Mouse (Mus musculus) forebrain, embryonic 11.5 days (tissue): ENCODE measurements around the gene Hhat. TPM values are rescaled to one million over a fixed set of nuclear protein-coding genes. Genes with fewer than 3 reads are reported as not detected.
A peak's percentile ranks its signal among the peaks of the same experiment; 100 is the strongest.

Source experiments
- ATAC-seq: fragments of 200-750 bp; cut with Nextera tagmentation; replicated peaks from 2 replicates; pipeline ENCODE4 v1.8.0; 2017; ENCODE audit warnings: moderate TSS enrichment; ENCODE audit not compliant: low FRiP score
- DNase-seq: peaks from one replicate; pipeline ENCODE4 v3.0.0-alpha.2; 2017; ENCODE audit warnings: low spot score
- H3K27ac ChIP-seq: fragments of 300-500 bp; sonication (generic); 2 replicates; pipeline ENCODE4 v1.5.1; 2014; ENCODE audit warnings: low read depth, low read length
- H3K27me3 ChIP-seq: fragments of 300-500 bp; sonication (generic); 2 replicates; pipeline ENCODE4 v1.6.1; 2014; ENCODE audit warnings: mild to moderate bottlenecking, low read length, mixed read lengths; ENCODE audit not compliant: control insufficient read depth, insufficient read depth
- H3K36me3 ChIP-seq: fragments of 300-500 bp; sonication (generic); 2 replicates; pipeline ENCODE4 v1.6.1; 2014; ENCODE audit warnings: mild to moderate bottlenecking, low read length, moderate library complexity, mixed read lengths; ENCODE audit not compliant: control insufficient read depth, insufficient read depth
- H3K4me1 ChIP-seq: fragments of 300-500 bp; sonication (generic); replicated peaks from 2 replicates; pipeline ENCODE4 v1.6.1; 2014; ENCODE audit warnings: low read length, mixed read lengths; ENCODE audit not compliant: control insufficient read depth, insufficient read depth
- H3K4me2 ChIP-seq: fragments of 300-500 bp; sonication (generic); 2 replicates; pipeline ENCODE4 v1.6.1; 2014; ENCODE audit warnings: low read depth, mild to moderate bottlenecking, low read length, moderate library complexity, mixed read lengths; ENCODE audit not compliant: severe bottlenecking
- H3K4me3 ChIP-seq: fragments of 300-500 bp; sonication (generic); 2 replicates; pipeline ENCODE4 v1.5.1; 2014; ENCODE audit warnings: low read depth, low read length
- H3K9ac ChIP-seq: fragments of 300-500 bp; sonication (generic); 2 replicates; pipeline ENCODE4 v1.6.1; 2014; ENCODE audit warnings: low read length
- H3K9me3 ChIP-seq: fragments of 300-500 bp; sonication (generic); 2 replicates; pipeline ENCODE4 v1.6.1; 2016; ENCODE audit warnings: low read length, mixed read lengths; ENCODE audit not compliant: control insufficient read depth
- WGBS: fragments of 180-500 bp; shearing (Covaris S2); extraction: QIAGEN DNeasy Blood & Tissue Kit; methylation state at CpG from one replicate; pipeline ENCODE4 v1.1.7; 2014; 5-methylcytosine and 5-hydroxymethylcytosine counted together
- polyA plus RNA-seq: library from polyadenylated mRNA; unstranded; fragments of >200 nt; fragmentation: Nextera tagmentation; extraction: Ambion mirVana; gene quantifications from 2 replicates; pipeline ENCODE4 v1.2.1, GENCODE M21; 2014

The Hhat gene
- polyA plus RNA-seq, 1 experiment from 2014 or later, result 8.0 TPM

- peak; percentile 79 for ATAC-seq
- 16% methylated on average over 10 of the region's 10 CpGs for WGBS
- H3K27me3 ChIP-seq, result no peaks in the 10 kb centered on the region
These were observed 911 bp downstream of the Hhat start for GRCm38 (mm10) chr1:192770130-192770494.

GRCm38 (mm10) chr1:192765531-192765930 lies 5.5 kb downstream of the Hhat start:
- Histone ChIP-seq H3K36me3 (no peaks in the 10 kb centered on the region), H3K9me3 (no peaks in the 10 kb centered on the region), H3K9ac (no peak overlapping the region), H3K4me3 (no peak overlapping the region), H3K4me1 (peaks cover 4% of the 10 kb centered on the region; the same call in 1 of the 2 replicates), H3K4me2 (no peak overlapping the region), H3K27ac (no peak overlapping the region), H3K27me3 (no peaks in the 10 kb centered on the region)
- ATAC-seq, result no peak
- WGBS, result 32% methylated on average over 4 of the region's 4 CpGs
- DNase-seq, result no peak

More at GRCm38 (mm10) chr1:192770130-192770494, 911 bp downstream of the Hhat start:
- H3K9ac ChIP-seq, result peak overlapping the region; percentile 93
- H3K4me1 ChIP-seq, result peaks cover 4% of the 10 kb centered on the region; the same call in 1 of the 2 replicates
- peak; percentile 58 for DNase-seq
- H3K9me3 ChIP-seq, result no peaks in the 10 kb centered on the region
- H3K4me3 ChIP-seq, result peak overlapping the region; percentile 64
- peak overlapping the region; percentile 32 for H3K27ac ChIP-seq
- no peaks in the 10 kb centered on the region for H3K36me3 ChIP-seq
- H3K4me2 ChIP-seq, result peak overlapping the region; percentile 99

- no peak overlapping the region for H3K27ac ChIP-seq
- WGBS, result 64% methylated on average over 2 of the region's 2 CpGs
- no peak overlapping the region for H3K4me3 ChIP-seq
- ATAC-seq, result no peak
- no peak overlapping the region for H3K4me2 ChIP-seq
- no peak overlapping the region for H3K9ac ChIP-seq
- H3K9me3 ChIP-seq, result no peaks in the 10 kb centered on the region
- no peaks in the 10 kb centered on the region for H3K4me1 ChIP-seq
- no peaks in the 10 kb centered on the region for H3K27me3 ChIP-seq
- H3K36me3 ChIP-seq, result no peaks in the 10 kb centered on the region
- DNase-seq, result no peak
These were observed 6.5 kb downstream of the Hhat start for GRCm38 (mm10) chr1:192764547-192764946.

DNA sequence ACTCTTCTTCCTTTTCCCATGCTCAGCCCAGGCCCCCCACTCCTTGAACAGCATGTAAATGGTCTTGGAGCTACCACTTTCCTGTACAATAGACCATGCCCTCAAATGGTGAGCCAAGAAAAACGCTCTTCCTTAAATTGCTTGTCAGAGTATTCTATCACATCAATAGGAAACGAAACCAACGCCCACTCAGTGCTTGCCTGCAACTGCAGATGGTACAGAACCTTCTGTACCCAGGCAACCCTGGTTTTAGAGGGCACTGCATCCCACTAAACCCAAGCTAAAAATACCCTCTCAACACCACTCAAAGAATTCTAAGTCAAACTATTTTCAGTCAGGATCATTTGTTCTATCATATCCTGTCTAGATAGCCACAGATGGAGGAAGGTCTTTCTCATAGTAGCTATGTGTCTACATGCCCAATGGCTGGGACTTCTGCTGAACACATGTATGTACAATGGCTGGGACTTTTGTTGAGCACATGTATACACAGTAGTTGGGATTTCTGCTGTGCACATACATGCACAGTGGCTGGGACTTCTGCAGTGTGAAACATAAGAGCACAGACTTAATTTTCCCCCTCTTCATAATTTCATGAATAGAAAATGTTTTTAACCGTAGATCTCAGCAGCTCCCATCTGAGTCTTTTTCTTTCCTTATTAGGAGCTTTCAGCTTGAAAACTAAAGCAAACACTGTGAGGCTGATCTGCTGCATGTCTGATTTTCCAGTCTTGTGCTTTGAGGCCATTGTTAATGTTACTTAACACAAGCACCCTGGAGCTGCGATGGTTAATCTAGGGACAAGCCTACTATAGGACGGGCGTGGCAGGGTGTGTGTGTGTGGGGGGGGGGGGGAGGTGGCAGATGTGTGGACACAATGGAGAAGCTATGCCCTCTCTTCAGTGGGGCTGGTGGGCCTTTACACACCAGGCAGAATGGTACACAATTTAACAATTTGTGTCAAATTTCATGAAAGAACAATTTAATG lies 7.8 kb downstream of the Hhat start:
- 70% methylated on average over 7 of the region's 7 CpGs for WGBS

DNA sequence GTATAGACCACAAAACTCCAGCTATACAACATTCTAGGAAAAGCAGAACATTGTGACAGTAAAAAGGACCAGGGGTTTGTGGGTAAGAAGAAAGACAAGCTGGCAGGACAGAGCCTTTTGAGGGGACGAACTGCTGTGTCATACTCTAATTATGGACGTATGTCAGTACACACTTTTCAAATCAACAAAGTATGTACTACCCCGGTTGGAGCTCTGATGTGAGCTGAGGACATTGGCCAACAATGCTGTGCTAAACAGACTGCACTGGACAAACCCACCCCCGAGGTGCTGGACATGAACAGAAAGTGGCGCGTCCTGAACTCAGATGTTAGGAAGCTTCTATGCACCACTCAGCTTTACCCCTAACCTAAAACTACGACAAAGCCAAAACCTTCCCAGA lies 14.3 kb downstream of the Hhat start:
- no peak overlapping the region for H3K27ac ChIP-seq
- H3K27me3 ChIP-seq, result no peaks in the 10 kb centered on the region
- 89% methylated on average over 7 of the region's 7 CpGs for whole genome bisulfite sequencing
- H3K4me3 ChIP-seq, result no peak overlapping the region
- H3K9me3 ChIP-seq, result no peaks in the 10 kb centered on the region
- no peak overlapping the region for H3K4me2 ChIP-seq
- DNase-seq, result no peak
- no peak overlapping the region for H3K9ac ChIP-seq
- H3K36me3 ChIP-seq, result no peaks in the 10 kb centered on the region
- no peak for ATAC-seq
- peaks cover 8% of the 10 kb centered on the region; the same call in 1 of the 2 replicates for H3K4me1 ChIP-seq

More for the DNA sequence above, 7.8 kb downstream of the Hhat start:
- H3K9ac ChIP-seq, result no peak overlapping the region
- no peak overlapping the region for H3K27ac ChIP-seq
- no peaks in the 10 kb centered on the region for H3K27me3 ChIP-seq
- H3K36me3 ChIP-seq, result no peaks in the 10 kb centered on the region
- H3K4me3 ChIP-seq, result no peak overlapping the region
- no peaks in the 10 kb centered on the region for H3K4me1 ChIP-seq
- no peak for DNase-seq
- H3K9me3 ChIP-seq, result no peaks in the 10 kb centered on the region
- peak; percentile 60; the same call in 1 of the 2 replicates for ATAC-seq
- H3K4me2 ChIP-seq, result no peak overlapping the region

DNA sequence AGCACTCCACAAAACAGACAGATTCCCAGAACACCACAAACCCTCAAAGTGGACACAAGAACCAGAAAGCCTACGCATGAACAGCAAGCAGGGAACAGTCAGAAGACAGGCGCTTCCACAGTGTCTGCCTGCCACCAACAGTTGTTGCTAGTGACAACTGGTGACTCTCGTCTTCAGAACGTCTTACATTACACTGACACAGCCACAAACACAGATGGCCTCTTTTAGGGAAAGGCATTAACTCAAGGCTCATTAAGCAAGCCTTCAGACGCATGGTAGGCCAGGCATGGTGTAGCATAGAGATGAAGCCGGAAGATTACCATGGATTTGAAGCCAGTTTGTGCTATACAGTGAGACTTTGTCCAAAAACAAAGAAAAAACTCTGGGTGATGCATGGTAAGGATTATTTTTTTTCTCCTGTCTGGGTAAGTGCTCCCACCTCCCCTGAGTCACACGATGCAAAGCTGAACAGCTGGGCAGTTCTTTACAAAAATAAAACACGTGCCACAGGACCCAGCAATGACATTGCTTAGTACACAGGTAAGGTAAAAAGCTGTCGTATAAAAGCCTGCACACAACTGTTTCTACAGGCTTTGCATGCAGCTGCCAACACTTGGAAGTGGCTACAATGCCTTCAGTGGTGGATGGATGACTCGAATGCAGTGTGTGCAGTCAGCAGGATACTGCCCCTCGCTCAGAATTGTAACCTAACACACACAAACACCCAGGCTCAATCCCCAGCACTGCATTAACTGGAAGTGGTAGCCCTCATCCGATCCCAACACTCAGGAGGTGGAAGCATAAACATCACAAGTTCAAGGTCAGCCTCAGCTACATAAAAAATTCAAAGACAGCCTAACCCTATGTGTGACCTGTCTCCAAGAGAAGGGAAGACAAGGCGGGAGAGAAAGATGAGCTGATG lies 15.1 kb downstream of the Hhat start:
- ATAC-seq, result peak; percentile 90
- Histone ChIP-seq H3K4me3 (no peak overlapping the region), H3K4me1 (peaks cover 8% of the 10 kb centered on the region; the same call in 1 of the 2 replicates), H3K36me3 (no peaks in the 10 kb centered on the region), H3K27me3 (no peaks in the 10 kb centered on the region), H3K27ac (0 out of 2 replicates have a peak overlapping the region, but pooled peaks have one; percentile 19), H3K4me2 (no peak overlapping the region), H3K9me3 (no peaks in the 10 kb centered on the region), H3K9ac (no peak overlapping the region)
- WGBS, result 54% methylated on average over 13 of the region's 13 CpGs
- DNase-seq, result no peak

- Histone ChIP-seq H3K9me3 (no peaks in the 10 kb centered on the region), H3K4me2 (no peak overlapping the region), H3K4me3 (no peak overlapping the region), H3K9ac (no peak overlapping the region), H3K4me1 (peaks cover 8% of the 10 kb centered on the region; the same call in 1 of the 2 replicates), H3K27me3 (no peaks in the 10 kb centered on the region), H3K27ac (0 out of 2 replicates have a peak overlapping the region, but pooled peaks have one; percentile 19), H3K36me3 (no peaks in the 10 kb centered on the region)
- WGBS, result 63% methylated on average over 13 of the region's 13 CpGs
- DNase-seq, result no peak
- 0 out of 2 replicates have a peak, but pooled peaks have one; percentile 34 for ATAC-seq
These were observed 15.8 kb downstream of the Hhat start for GRCm38 (mm10) chr1:192755246-192755645.

GRCm38 (mm10) chr1:192754268-192754667 lies 16.8 kb downstream of the Hhat start:
- H3K4me2 ChIP-seq, result no peak overlapping the region
- no peaks in the 10 kb centered on the region for H3K27me3 ChIP-seq
- no peak overlapping the region for H3K27ac ChIP-seq
- H3K9ac ChIP-seq, result no peak overlapping the region
- no peak overlapping the region for H3K4me3 ChIP-seq
- no peak for ATAC-seq
- DNase-seq, result no peak
- no peaks in the 10 kb centered on the region for H3K9me3 ChIP-seq
- 90% methylated on average over 4 of the region's 4 CpGs for WGBS
- no peaks in the 10 kb centered on the region for H3K36me3 ChIP-seq
- H3K4me1 ChIP-seq, result peaks cover 8% of the 10 kb centered on the region; the same call in 1 of the 2 replicates
